In genomic region chr5:64598606-64599005, GRCm38 (mm10) we compare ENCODE assay signal across 18 mouse cellular contexts.
A peak's percentile ranks its signal among the peaks of the same experiment; 100 is the strongest.
DNase-seq lines count a peak whose midpoint lies in the region; ATAC-seq and TF ChIP-seq lines count a peak whose summit lies in the region.
"Had no signal": no experiment of that assay in that cellular context is flagged by ENCODE, and none has a peak within 500 bp of the region (broad histone marks: within the 10 kb centered on the region; RNA-seq: fewer than 3 reads in every experiment).

No protein-coding gene starts in this region.

- H3K36me3 ChIP-seq in heart, embryonic 10.5 days, result no peaks in the 10 kb centered on the region
- no peaks in the 10 kb centered on the region for H3K36me3 ChIP-seq in liver, embryonic 13.5 days
- H3K36me3 ChIP-seq in liver, embryonic 11.5 days (ENCODE audit: control insufficient read depth, insufficient read depth, low read length), result no peaks in the 10 kb centered on the region
- H3K36me3 ChIP-seq in intestine, postnatal 0 days (ENCODE audit: control insufficient read depth, insufficient read depth), result no peaks in the 10 kb centered on the region
- H3K36me3 ChIP-seq in kidney, postnatal 0 days (ENCODE audit: insufficient read depth, low read length), result no peaks in the 10 kb centered on the region
- H3K36me3 ChIP-seq: embryonic facial prominence, embryonic 15.5 days; forebrain, embryonic 10.5 days; midbrain, embryonic 12.5 days had no signal

- no peak for DNase-seq in heart, embryonic 10.5 days (ENCODE audit: low spot score)
- DNase-seq in heart, postnatal 36 days, result no peak
- DNase-seq in liver, embryonic 13.5 days, result no peak
- no peak for DNase-seq in liver, embryonic 11.5 days (ENCODE audit: low spot score)
- no peak for DNase-seq in kidney, postnatal 0 days (ENCODE audit: low spot score)
- DNase-seq: adrenal gland, postnatal 36 days; cerebellum, postnatal 10 days; heart, postnatal 4 days; right cerebral cortex, postnatal 14 days; thymus, postnatal 36 days had no signal

- no peak overlapping the region for H3K9ac ChIP-seq in liver, embryonic 13.5 days
- H3K9ac ChIP-seq in liver, embryonic 11.5 days (ENCODE audit: low read depth, low read length), result no peak overlapping the region
- H3K9ac ChIP-seq in intestine, postnatal 0 days (ENCODE audit: low read depth, low read length), result no peak overlapping the region
- H3K9ac ChIP-seq in kidney, postnatal 0 days (ENCODE audit: low read depth, low read length), result no peak overlapping the region
- H3K9ac ChIP-seq: embryonic facial prominence, embryonic 15.5 days; midbrain, embryonic 12.5 days had no signal

- intact Hi-C loops in heart, postnatal 36 days (cut with DNase I), result loop anchor here (2.0 kb wide), 1 partner anchor 18 kb away; no protein-coding TSS in a partner anchor

- peaks cover 65% of the 10 kb centered on the region for H3K4me1 ChIP-seq in heart, embryonic 10.5 days
- H3K4me1 ChIP-seq in liver, embryonic 13.5 days (replicated peaks), result peaks cover 53% of the 10 kb centered on the region
- H3K4me1 ChIP-seq in liver, embryonic 11.5 days (replicated peaks; ENCODE audit: control insufficient read depth, insufficient read depth, low read length), result peaks cover 32% of the 10 kb centered on the region
- 0 out of 2 replicates have a peak, but pooled peaks cover 12% of the 10 kb centered on the region for H3K4me1 ChIP-seq in intestine, postnatal 0 days (replicated peaks; ENCODE audit: control insufficient read depth, insufficient read depth, low read length)
- H3K4me1 ChIP-seq in kidney, postnatal 0 days (replicated peaks; ENCODE audit: insufficient read depth, low read length), result peaks cover 19% of the 10 kb centered on the region

- WGBS in heart, embryonic 10.5 days, result 62% methylated on average over 3 of the region's 3 CpGs
- WGBS in liver, embryonic 13.5 days (ENCODE audit: insufficient replicate concordance), result 66% methylated on average over 3 of the region's 3 CpGs
- 79% methylated on average over 3 of the region's 3 CpGs for WGBS in liver, embryonic 11.5 days
- 40% methylated on average over 3 of the region's 3 CpGs for WGBS in intestine, postnatal 0 days
- WGBS in kidney, postnatal 0 days, result 53% methylated on average over 3 of the region's 3 CpGs

- H3K4me3 ChIP-seq in heart, embryonic 10.5 days, result no peak overlapping the region
- H3K4me3 ChIP-seq in liver, embryonic 13.5 days (replicated peaks), result no peak overlapping the region
- no peak overlapping the region for H3K4me3 ChIP-seq in liver, embryonic 11.5 days (ENCODE audit: low read depth, low read length)
- no peak overlapping the region for H3K4me3 ChIP-seq in intestine, postnatal 0 days (ENCODE audit: low read depth, low read length)
- H3K4me3 ChIP-seq in kidney, postnatal 0 days (replicated peaks; ENCODE audit: low read depth, low read length), result no peak overlapping the region
- H3K4me3 ChIP-seq: embryonic facial prominence, embryonic 15.5 days; forebrain, embryonic 10.5 days; midbrain, embryonic 12.5 days had no signal

- no peak for ATAC-seq in liver, embryonic 13.5 days (ENCODE audit: low read depth)
- ATAC-seq in liver, embryonic 11.5 days (replicated peaks; ENCODE audit: low FRiP score), result no peak
- peak; percentile 79 for ATAC-seq in intestine, postnatal 0 days
- peak; percentile 80 for ATAC-seq in kidney, postnatal 0 days (replicated peaks; ENCODE audit: low FRiP score, low read depth)
- ATAC-seq in activated CD4-positive, CD25-positive, alpha-beta regulatory T cell, adult 4 months, result no peak
- no peak for ATAC-seq in frontal cortex, adult (ENCODE audit: low TSS enrichment)
- ATAC-seq: hindbrain, embryonic 16.5 days had no signal

- peak overlapping the region; percentile 87; the same call in 1 of the 2 replicates for H3K27ac ChIP-seq in heart, embryonic 10.5 days
- peak overlapping the region; percentile 26; the same call in 1 of the 2 replicates for H3K27ac ChIP-seq in liver, embryonic 13.5 days
- H3K27ac ChIP-seq in liver, embryonic 11.5 days (ENCODE audit: low read depth, low read length), result no peak overlapping the region
- no peak overlapping the region for H3K27ac ChIP-seq in intestine, postnatal 0 days (ENCODE audit: low read depth, low read length)
- H3K27ac ChIP-seq in kidney, postnatal 0 days, result peak overlapping the region; percentile 87; the same call in 1 of the 2 replicates
- H3K27ac ChIP-seq: embryonic facial prominence, embryonic 15.5 days; macrophage; midbrain, embryonic 12.5 days had no signal

- H3K9me3 ChIP-seq in heart, embryonic 10.5 days, result no peaks in the 10 kb centered on the region
- H3K9me3 ChIP-seq in liver, embryonic 13.5 days (replicated peaks), result no peaks in the 10 kb centered on the region
- no peaks in the 10 kb centered on the region for H3K9me3 ChIP-seq in liver, embryonic 11.5 days (ENCODE audit: control insufficient read depth, low read length)
- no peaks in the 10 kb centered on the region for H3K9me3 ChIP-seq in intestine, postnatal 0 days (ENCODE audit: control insufficient read depth)
- no peaks in the 10 kb centered on the region for H3K9me3 ChIP-seq in kidney, postnatal 0 days (replicated peaks; ENCODE audit: low read length)
- H3K9me3 ChIP-seq: embryonic facial prominence, embryonic 15.5 days; forebrain, embryonic 10.5 days; midbrain, embryonic 12.5 days had no signal

- no peaks in the 10 kb centered on the region for H3K27me3 ChIP-seq in heart, embryonic 10.5 days (ENCODE audit: insufficient read depth, poor library complexity, severe bottlenecking)
- H3K27me3 ChIP-seq in liver, embryonic 13.5 days, result no peaks in the 10 kb centered on the region
- H3K27me3 ChIP-seq in liver, embryonic 11.5 days (replicated peaks; ENCODE audit: control insufficient read depth, insufficient read depth, low read length), result no peaks in the 10 kb centered on the region
- H3K27me3 ChIP-seq in intestine, postnatal 0 days (replicated peaks; ENCODE audit: control insufficient read depth, insufficient read depth, low read length), result no peaks in the 10 kb centered on the region
- no peaks in the 10 kb centered on the region for H3K27me3 ChIP-seq in kidney, postnatal 0 days (ENCODE audit: insufficient read depth, low read length)
- H3K27me3 ChIP-seq: embryonic facial prominence, embryonic 15.5 days; midbrain, embryonic 12.5 days had no signal

- no peak for TF ChIP-seq CTCF in intestine, postnatal 0 days (IDR thresholded peaks at IDR 0.05; ENCODE audit: low read depth)
- no peak for TF ChIP-seq CTCF in kidney, postnatal 0 days (IDR thresholded peaks at IDR 0.05; ENCODE audit: low read depth)

- H3K4me2 ChIP-seq in liver, embryonic 13.5 days, result no peak overlapping the region
- H3K4me2 ChIP-seq in liver, embryonic 11.5 days, result no peak overlapping the region
- no peak overlapping the region for H3K4me2 ChIP-seq in intestine, postnatal 0 days (replicated peaks; ENCODE audit: low read depth)
- no peak overlapping the region for H3K4me2 ChIP-seq in kidney, postnatal 0 days (ENCODE audit: low read length)
- H3K4me2 ChIP-seq: embryonic facial prominence, embryonic 15.5 days; midbrain, embryonic 12.5 days had no signal

Comparison
In these comparisons a context has a peak if more than half of its experiments do, and no peak if none do; other contexts are left out.
1. H3K27ac ChIP-seq: peak in heart, embryonic 10.5 days (single experiment), liver, embryonic 13.5 days (single experiment) and kidney, postnatal 0 days (single experiment); none in liver, embryonic 11.5 days (single experiment) and intestine, postnatal 0 days (single experiment).
2. ATAC-seq: peak in intestine, postnatal 0 days (single experiment) and kidney, postnatal 0 days (single experiment); none in liver, embryonic 13.5 days (single experiment), liver, embryonic 11.5 days (single experiment), activated CD4-positive, CD25-positive, alpha-beta regulatory T cell, adult 4 months (single experiment) and frontal cortex, adult (single experiment).